Mouse (Mus musculus) spleen, adult 2 months (tissue): ENCODE data around the gene Ryr3.

Source experiments
- CTCF ChIP-seq: fragments of 200-500 bp; IDR thresholded peaks from 2 replicates; pipeline ENCODE4 v1.5.1; 2011; ENCODE audit warnings: mild to moderate bottlenecking, inconsistent platforms; ENCODE audit not compliant: insufficient read depth, insufficient read length, insufficient replicate concordance; ENCODE audit errors: extremely low read depth
- POLR2A ChIP-seq: fragments of 200-500 bp; IDR thresholded peaks from 2 replicates; pipeline ENCODE4 v1.6.1; 2011; ENCODE audit warnings: low read depth, low read length, inconsistent platforms

GRCm38 (mm10) chr2:112593781-112594180, 623.1 kb downstream of the Ryr3 start:
- TF ChIP-seq CTCF (no peak), POLR2A (no peak)
